Mouse (Mus musculus) embryonic facial prominence, embryonic 10.5 days (tissue): ENCODE results near the gene Hsph1. TPM values are rescaled to one million over a fixed set of nuclear protein-coding genes. Genes with fewer than 3 reads are reported as not detected.
A peak's percentile ranks its signal among the peaks of the same experiment; 100 is the strongest.

Experiments
- DNase-seq: peaks from one replicate; pipeline ENCODE4 v3.0.0-alpha.2; 2017; ENCODE audit warnings: low spot score
- H3K27ac ChIP-seq: fragments of 300-500 bp; sonication (generic); replicated peaks from 2 replicates; pipeline ENCODE4 v1.5.1; 2016; ENCODE audit warnings: mild to moderate bottlenecking
- H3K27me3 ChIP-seq: fragments of 300-500 bp; sonication (generic); replicated peaks from 2 replicates; pipeline ENCODE4 v1.6.1; 2016; ENCODE audit warnings: low read depth, mild to moderate bottlenecking; ENCODE audit not compliant: poor library complexity, severe bottlenecking
- H3K36me3 ChIP-seq: fragments of 300-500 bp; sonication (generic); replicated peaks from 2 replicates; pipeline ENCODE4 v1.6.1; 2016; ENCODE audit warnings: mild to moderate bottlenecking, moderate library complexity
- H3K4me1 ChIP-seq: fragments of 300-500 bp; sonication (generic); 2 replicates; pipeline ENCODE4 v1.6.1; 2016
- H3K4me3 ChIP-seq: fragments of 300-500 bp; sonication (generic); 2 replicates; pipeline ENCODE4 v1.5.1; 2016; ENCODE audit warnings: mild to moderate bottlenecking, moderate library complexity
- H3K9me3 ChIP-seq: fragments of 300-500 bp; sonication (generic); 2 replicates; pipeline ENCODE4 v1.6.1; 2016; ENCODE audit warnings: mild to moderate bottlenecking
- WGBS: fragments of 180-500 bp; shearing (Covaris S2); methylation state at CpG from one replicate; pipeline ENCODE4 v1.1.7; 2016; 5-methylcytosine and 5-hydroxymethylcytosine counted together
- polyA plus RNA-seq: library from polyadenylated mRNA; unstranded; fragments of >200 nt; fragmentation: Nextera tagmentation; extraction: Ambion mirVana; gene quantifications from 2 replicates; pipeline ENCODE4 v1.2.1, GENCODE M21; 2016

The Hsph1 gene
- 125 and 140 TPM in 2 replicates for polyA plus RNA-seq

GRCm38 (mm10) chr5:149636075-149636920 is at the start of gene Hsph1:
Gene Hsph1, minus strand, starts transcription at chr5:149636376.
- Histone ChIP-seq H3K9me3 (no peaks in the 10 kb centered on the region), H3K4me3 (peak within 1 kb of the TSS; percentile 84), H3K27ac (peak within 1 kb of the TSS; percentile 94), H3K27me3 (no peaks in the 10 kb centered on the region), H3K36me3 (peaks cover 33% of the 10 kb centered on the region), H3K4me1 (peaks cover 29% of the 10 kb centered on the region)
- under 1% methylated on average over 60 of the region's 60 CpGs for WGBS
- peak; percentile 98 for DNase-seq

DNA sequence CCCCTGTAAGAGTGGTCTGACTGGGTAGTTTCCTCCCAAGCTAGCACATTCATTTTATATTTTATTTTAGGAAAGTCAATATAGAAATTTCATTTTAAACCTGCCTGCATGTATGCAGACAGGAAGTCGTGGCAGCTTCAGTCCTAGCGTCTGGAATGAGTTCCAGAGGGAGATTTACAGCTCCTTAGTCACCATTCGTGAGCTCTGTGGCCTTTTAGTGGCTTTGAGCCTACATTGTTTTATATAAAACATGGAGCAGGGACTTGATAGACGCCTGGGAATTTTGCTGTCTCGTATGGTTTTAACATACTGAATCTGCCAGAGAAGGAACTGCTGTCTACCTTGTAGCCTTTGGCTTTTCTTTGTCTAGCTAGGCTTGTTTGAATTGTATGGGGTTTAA is 44.8 kb upstream of the Hsph1 start:
- Histone ChIP-seq H3K27me3 (no peaks in the 10 kb centered on the region), H3K9me3 (no peaks in the 10 kb centered on the region), H3K27ac (no peak overlapping the region), H3K36me3 (no peaks in the 10 kb centered on the region), H3K4me1 (peaks cover 10% of the 10 kb centered on the region), H3K4me3 (no peak overlapping the region)
- no peak for DNase-seq
- WGBS, result 81% methylated on average over 5 of the region's 5 CpGs

DNA sequence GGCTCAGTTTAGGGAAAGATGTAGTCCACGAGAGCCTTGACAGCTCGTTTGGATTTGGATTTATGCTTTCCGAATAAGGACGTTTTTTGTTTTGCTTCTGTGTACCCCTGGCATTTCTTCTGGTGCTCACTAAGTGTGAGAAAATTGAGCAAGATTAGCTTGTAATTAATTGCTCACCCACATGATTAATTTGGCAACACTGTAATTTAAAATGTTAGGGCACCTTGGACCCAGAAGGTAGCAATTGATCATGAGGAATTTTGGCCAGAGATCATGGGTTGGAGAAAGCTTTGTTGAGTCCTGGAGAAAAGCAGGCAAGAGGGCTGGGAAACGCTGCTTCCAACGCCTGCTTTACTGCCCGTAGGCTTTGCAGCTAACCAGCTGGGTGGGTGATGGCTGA is 43.7 kb upstream of the Hsph1 start:
- WGBS, result 72% methylated on average over 7 of the region's 7 CpGs
- Histone ChIP-seq H3K4me1 (peaks cover 15% of the 10 kb centered on the region), H3K27me3 (no peaks in the 10 kb centered on the region), H3K27ac (no peak overlapping the region), H3K9me3 (no peaks in the 10 kb centered on the region), H3K36me3 (no peaks in the 10 kb centered on the region), H3K4me3 (peak overlapping the region; percentile 86; the same call in 1 of the 2 replicates)
- DNase-seq, result no peak

DNA sequence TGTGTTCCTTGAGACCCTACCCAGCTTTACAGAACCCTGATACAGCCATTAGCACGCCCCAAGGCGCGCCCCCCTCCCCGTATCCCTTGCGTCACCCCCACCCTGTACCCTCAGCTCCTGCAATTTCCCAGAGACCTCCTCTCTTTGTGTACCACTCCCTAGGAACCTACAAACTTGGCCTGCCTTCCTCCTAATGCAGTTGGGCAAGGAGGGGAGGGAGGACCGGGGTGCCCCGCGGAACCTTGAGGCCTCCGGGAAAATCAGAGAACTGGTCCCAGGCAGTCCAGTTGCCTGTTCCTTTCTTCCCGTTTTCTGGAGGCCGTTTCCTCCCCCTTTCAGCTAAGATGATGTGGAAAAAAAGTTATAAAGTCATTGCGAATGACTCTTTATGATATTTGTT is 43.2 kb upstream of the Hsph1 start:
- Histone ChIP-seq H3K27ac (peak overlapping the region; percentile 99), H3K27me3 (no peaks in the 10 kb centered on the region), H3K4me1 (peaks cover 15% of the 10 kb centered on the region), H3K9me3 (no peaks in the 10 kb centered on the region), H3K4me3 (peak overlapping the region; percentile 86), H3K36me3 (no peaks in the 10 kb centered on the region)
- WGBS, result 9% methylated on average over 12 of the region's 12 CpGs
- DNase-seq, result peak; percentile 51

DNA sequence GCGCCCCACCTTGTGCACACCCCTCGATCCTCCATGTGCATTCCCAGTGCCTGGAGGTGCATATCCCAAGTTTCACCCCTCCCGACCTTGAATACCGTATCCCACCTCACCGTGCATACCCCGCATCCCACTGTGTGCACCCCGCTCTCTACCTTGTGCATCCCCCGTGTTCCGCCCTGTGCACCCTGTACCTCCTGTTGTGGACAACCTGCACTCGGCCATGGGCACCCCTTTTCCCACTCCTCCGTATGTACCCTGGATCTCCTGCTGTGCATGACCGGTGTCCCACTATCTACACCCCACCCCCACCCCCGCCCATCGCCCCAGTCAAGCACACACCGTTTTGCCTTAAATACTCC is 42.8 kb upstream of the Hsph1 start:
- 2% methylated on average over 15 of the region's 15 CpGs for WGBS
- Histone ChIP-seq H3K9me3 (no peaks in the 10 kb centered on the region), H3K4me1 (peaks cover 15% of the 10 kb centered on the region), H3K27me3 (no peaks in the 10 kb centered on the region), H3K4me3 (peak overlapping the region; percentile 86), H3K27ac (peak overlapping the region; percentile 99), H3K36me3 (no peaks in the 10 kb centered on the region)
- DNase-seq, result no peak

DNA sequence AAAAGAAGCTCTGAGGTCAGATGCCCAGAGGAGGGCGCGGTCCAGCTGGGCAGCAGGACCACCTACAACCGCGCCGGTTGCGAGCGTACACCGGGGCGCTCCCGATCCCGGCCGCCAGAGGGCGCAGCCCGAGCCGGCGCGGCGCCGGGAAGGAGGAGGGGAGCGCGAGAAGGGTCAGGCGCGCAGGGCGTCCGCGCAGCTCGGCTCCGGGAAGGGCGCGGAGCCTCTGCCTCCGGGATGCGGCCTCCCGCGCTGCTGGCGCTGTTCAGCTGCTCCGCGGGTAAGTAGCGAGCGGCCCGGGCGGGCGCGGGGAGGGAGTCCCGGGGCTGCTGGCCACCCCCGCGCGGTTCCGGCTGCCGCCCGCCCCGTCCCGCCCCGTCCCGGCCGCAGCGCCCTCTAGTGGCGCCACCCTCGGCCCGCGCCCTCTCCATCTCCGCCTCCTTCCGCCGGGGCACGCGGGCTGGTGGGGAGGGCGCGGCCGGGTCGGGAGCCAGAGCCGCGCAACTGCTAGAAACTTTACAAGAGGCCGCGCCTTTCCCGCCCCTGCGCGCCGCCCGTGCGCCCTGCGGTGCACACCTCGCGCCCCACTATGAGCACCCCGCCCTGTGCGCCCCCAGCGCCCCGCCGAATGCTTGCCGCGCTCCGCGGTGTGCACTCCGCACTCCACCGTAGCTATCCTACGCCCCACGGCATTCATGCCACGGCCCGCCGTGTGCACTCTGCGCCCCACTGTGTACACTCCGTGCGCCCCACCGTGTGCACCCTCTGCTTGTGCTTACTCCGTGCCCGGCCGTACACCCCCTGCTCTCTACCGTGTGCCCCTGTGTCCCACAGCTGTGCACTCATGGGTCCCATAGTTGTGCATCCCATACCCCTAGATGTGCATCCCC is 42.2 kb upstream of the Hsph1 start, which contains the start of gene B3glct:
TSS of gene B3glct (plus strand) at position 131 of the 890 bp plus-strand sequence.
- DNase-seq, result peak; percentile 91
- H3K9me3 ChIP-seq, result no peaks in the 10 kb centered on the region
- under 1% methylated on average over 106 of the region's 106 CpGs for WGBS
- no peaks in the 10 kb centered on the region for H3K27me3 ChIP-seq
- peaks cover 15% of the 10 kb centered on the region for H3K4me1 ChIP-seq
- peak within 1 kb of the TSS; percentile 86 for H3K4me3 ChIP-seq
- no peaks in the 10 kb centered on the region for H3K36me3 ChIP-seq
- peak within 1 kb of the TSS; percentile 99 for H3K27ac ChIP-seq

DNA sequence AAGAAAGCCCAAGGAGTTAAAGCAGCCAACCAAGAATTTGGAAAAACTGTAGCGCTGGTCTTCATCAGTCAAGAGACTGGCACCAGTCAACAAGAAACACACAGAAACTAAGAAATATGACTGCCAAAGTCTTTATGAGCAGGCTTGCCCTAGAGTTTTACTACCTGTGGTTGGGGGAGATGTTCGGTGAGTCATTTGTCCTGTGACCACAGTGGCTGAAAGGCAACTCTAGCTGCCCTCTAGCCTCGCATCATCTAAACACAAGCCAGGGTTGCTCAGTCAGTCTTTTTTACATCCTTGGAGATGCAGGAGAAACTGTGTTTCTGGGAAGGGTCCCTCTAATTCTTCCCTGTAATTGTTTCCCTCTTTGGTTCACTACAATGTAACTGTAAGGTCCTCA is 41.0 kb upstream of the Hsph1 start:
- 94% methylated on average over 3 of the region's 3 CpGs for WGBS
- H3K4me1 ChIP-seq, result peaks cover 15% of the 10 kb centered on the region
- DNase-seq, result no peak

GRCm38 (mm10) chr5:149663417-149663816 is 27.2 kb upstream of the Hsph1 start:
- Histone ChIP-seq H3K4me3 (no peak overlapping the region), H3K27me3 (no peaks in the 10 kb centered on the region), H3K27ac (no peak overlapping the region), H3K9me3 (peaks cover 5% of the 10 kb centered on the region), H3K4me1 (0 out of 2 replicates have a peak, but pooled peaks cover 2% of the 10 kb centered on the region), H3K36me3 (no peaks in the 10 kb centered on the region)
- DNase-seq, result no peak
- 82% methylated on average over 5 of the region's 5 CpGs for WGBS

More for the DNA sequence above, 41.0 kb upstream of the Hsph1 start:
- Histone ChIP-seq H3K4me3 (no peak overlapping the region), H3K27ac (no peak overlapping the region), H3K9me3 (no peaks in the 10 kb centered on the region), H3K27me3 (no peaks in the 10 kb centered on the region), H3K36me3 (no peaks in the 10 kb centered on the region)

- Histone ChIP-seq H3K27ac (no peak overlapping the region), H3K4me3 (no peak overlapping the region), H3K9me3 (peaks cover 5% of the 10 kb centered on the region), H3K36me3 (no peaks in the 10 kb centered on the region), H3K27me3 (no peaks in the 10 kb centered on the region), H3K4me1 (0 out of 2 replicates have a peak, but pooled peaks cover 2% of the 10 kb centered on the region)
- WGBS, result 89% methylated on average over 6 of the region's 6 CpGs
- DNase-seq, result no peak
Measured at GRCm38 (mm10) chr5:149662980-149663379, 26.8 kb upstream of the Hsph1 start.

DNA sequence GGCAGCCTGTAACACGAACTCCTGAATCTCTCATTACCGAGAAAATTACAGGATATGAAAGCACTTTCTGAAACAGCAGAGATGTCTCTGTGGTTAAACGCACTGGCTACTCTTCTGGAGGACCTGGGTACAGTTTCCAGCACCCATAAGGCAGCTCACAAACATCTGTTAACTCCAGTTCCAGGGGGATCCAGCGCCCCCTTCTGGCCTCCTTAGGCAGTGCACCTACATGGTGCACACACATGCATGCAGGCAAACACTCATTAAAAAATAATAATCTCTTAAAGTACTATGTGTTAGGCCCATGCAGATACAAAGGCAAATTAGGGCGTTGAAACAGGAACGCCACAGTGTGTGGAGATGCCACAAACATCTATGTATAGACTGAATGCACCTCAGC is 25.3 kb upstream of the Hsph1 start:
- H3K9me3 ChIP-seq, result peaks cover 5% of the 10 kb centered on the region
- no peak overlapping the region for H3K27ac ChIP-seq
- no peaks in the 10 kb centered on the region for H3K27me3 ChIP-seq
- 85% methylated on average over 6 of the region's 6 CpGs for WGBS
- no peak overlapping the region for H3K4me3 ChIP-seq
- H3K36me3 ChIP-seq, result no peaks in the 10 kb centered on the region
- DNase-seq, result no peak
- 0 out of 2 replicates have a peak, but pooled peaks cover 2% of the 10 kb centered on the region for H3K4me1 ChIP-seq

GRCm38 (mm10) chr5:149659414-149659780 is 23.2 kb upstream of the Hsph1 start:
- Histone ChIP-seq H3K4me1 (0 out of 2 replicates have a peak, but pooled peaks cover 2% of the 10 kb centered on the region), H3K36me3 (no peaks in the 10 kb centered on the region), H3K4me3 (no peak overlapping the region), H3K9me3 (peaks cover 5% of the 10 kb centered on the region), H3K27me3 (no peaks in the 10 kb centered on the region), H3K27ac (no peak overlapping the region)
- no peak for DNase-seq
- 69% methylated on average over 9 of the region's 9 CpGs for WGBS

- no peak for DNase-seq
- H3K4me1 ChIP-seq, result 0 out of 2 replicates have a peak, but pooled peaks cover 2% of the 10 kb centered on the region
- H3K27me3 ChIP-seq, result no peaks in the 10 kb centered on the region
- H3K4me3 ChIP-seq, result no peak overlapping the region
- no peaks in the 10 kb centered on the region for H3K36me3 ChIP-seq
- no peak overlapping the region for H3K27ac ChIP-seq
- H3K9me3 ChIP-seq, result peaks cover 5% of the 10 kb centered on the region
- WGBS, result 78% methylated on average over 9 of the region's 9 CpGs
Measured at GRCm38 (mm10) chr5:149658741-149659413, 22.7 kb upstream of the Hsph1 start.
